13 mouse cellular contexts compared by ENCODE assay signal in genomic region chr12:100681752-100682151, GRCm38 (mm10). TPM values are rescaled to one million over a fixed set of nuclear protein-coding genes. Genes with fewer than 3 reads are reported as not detected.
A peak's percentile ranks its signal among the peaks of the same experiment; 100 is the strongest.
DNase-seq lines count a peak whose midpoint lies in the region; ATAC-seq lines count a peak whose summit lies in the region.
"Had no signal": no experiment of that assay in that cellular context is flagged by ENCODE, and none has a peak within 500 bp of the region (broad histone marks: within the 10 kb centered on the region; RNA-seq: fewer than 3 reads in every experiment).

No protein-coding gene starts in this region.

- no peaks in the 10 kb centered on the region for H3K4me1 ChIP-seq in intestine, embryonic 16.5 days (ENCODE audit: control insufficient read depth, insufficient read depth, low read length)
- H3K4me1 ChIP-seq: midbrain, embryonic 12.5 days had no signal

- no peak overlapping the region for H3K4me2 ChIP-seq in intestine, embryonic 16.5 days (ENCODE audit: low read depth, low read length)
- H3K4me2 ChIP-seq: midbrain, embryonic 12.5 days had no signal

- no peaks in the 10 kb centered on the region for H3K27me3 ChIP-seq in intestine, embryonic 16.5 days (replicated peaks; ENCODE audit: control insufficient read depth, insufficient read depth, low read length)
- H3K27me3 ChIP-seq: midbrain, embryonic 12.5 days had no signal

- H3K9ac ChIP-seq in intestine, embryonic 16.5 days (ENCODE audit: low read depth, low read length), result no peak overlapping the region
- H3K9ac ChIP-seq: midbrain, embryonic 12.5 days had no signal

- no peak overlapping the region for H3K27ac ChIP-seq in intestine, embryonic 16.5 days (ENCODE audit: low read length)
- H3K27ac ChIP-seq: midbrain, embryonic 12.5 days had no signal

- ATAC-seq in activated CD4-positive, CD25-positive, alpha-beta regulatory T cell, adult 4 months, result peak; percentile 57
- ATAC-seq in megakaryocyte, adult 5-6 weeks (ENCODE audit: poor library complexity, severe bottlenecking), result peak; percentile 30; the same call in 1 of the 2 replicates
- no peak for ATAC-seq in intestine, embryonic 16.5 days
- ATAC-seq: forebrain, embryonic 16.5 days; intestine, postnatal 0 days had no signal

- no peaks in the 10 kb centered on the region for H3K9me3 ChIP-seq in intestine, embryonic 16.5 days (ENCODE audit: control insufficient read depth, low read length)
- H3K9me3 ChIP-seq: midbrain, embryonic 12.5 days had no signal

- H3K36me3 ChIP-seq in intestine, embryonic 16.5 days (ENCODE audit: control insufficient read depth, insufficient read depth, low read length), result no peaks in the 10 kb centered on the region
- H3K36me3 ChIP-seq: midbrain, embryonic 12.5 days had no signal

- H3K4me3 ChIP-seq in intestine, embryonic 16.5 days (ENCODE audit: low read length), result no peak overlapping the region
- H3K4me3 ChIP-seq: midbrain, embryonic 12.5 days had no signal

- peak; percentile 47 for DNase-seq in CD4-positive helper T cell, adult 2 months (ENCODE audit: low read depth, low spot score)
- DNase-seq in thymus, postnatal 0 days (ENCODE audit: low spot score), result peak; percentile 64
- DNase-seq in urinary bladder, adult 2 months (ENCODE audit: low spot score), result no peak
- DNase-seq in embryo, embryonic 11 days, result no peak
- DNase-seq in kidney, postnatal 4 days, result no peak
- DNase-seq: heart, adult 11 months; lung, postnatal 14 days had no signal

- 73% methylated on average over 7 of the region's 7 CpGs for WGBS in intestine, embryonic 16.5 days

RNA-seq across cellular contexts. Expression of gene Rps6ka5, which starts 45.0 kb away (rescaled TPM):
- 1 to 10 TPM; 3.7 to 7.2 TPM for polyA plus RNA-seq in activated CD4-positive, CD25-positive, alpha-beta regulatory T cell, adult 4 months (2017; shearing (Covaris generic))
- total RNA-seq in megakaryocyte, adult 5-6 weeks (2015), result 18.2 and 19.4 TPM in 2 replicates
- 30.9 and 37.6 TPM in 2 replicates for total RNA-seq in megakaryocyte, adult 5-6 weeks (2017)
- polyA plus RNA-seq in thymus, postnatal 0 days (2015; fragmentation: Nextera tagmentation; extraction: Ambion mirVana), result 6.6 and 9.0 TPM in 2 replicates
- polyA plus RNA-seq in urinary bladder, adult 2 months (2012; rRNA removed), result 5.2 and 7.2 TPM in 2 replicates
- polyA plus RNA-seq in intestine, embryonic 16.5 days (2015; fragmentation: Nextera tagmentation; extraction: Ambion mirVana), result 1.7 and 1.9 TPM in 2 replicates

Comparison
In these comparisons a context has a peak if more than half of its experiments do, and no peak if none do; other contexts are left out.
1. DNase-seq: peak in CD4-positive helper T cell, adult 2 months (single experiment) and thymus, postnatal 0 days (single experiment); none in urinary bladder, adult 2 months (single experiment), embryo, embryonic 11 days (single experiment) and kidney, postnatal 4 days (0 of 2).